Mouse (Mus musculus) testis, postnatal 14 days (tissue): ENCODE results near the gene Gm3373.
"Not testable (repeated sequence)": the region's sequence is repeated elsewhere in the genome, so short reads cannot be mapped to it uniquely, and the experiment has no call there.

Source experiments
- DNase-seq: peaks from one replicate; pipeline ENCODE4 v3.0.0; 2021; ENCODE audit warnings: low spot score

Gene Gm3373

DNA sequence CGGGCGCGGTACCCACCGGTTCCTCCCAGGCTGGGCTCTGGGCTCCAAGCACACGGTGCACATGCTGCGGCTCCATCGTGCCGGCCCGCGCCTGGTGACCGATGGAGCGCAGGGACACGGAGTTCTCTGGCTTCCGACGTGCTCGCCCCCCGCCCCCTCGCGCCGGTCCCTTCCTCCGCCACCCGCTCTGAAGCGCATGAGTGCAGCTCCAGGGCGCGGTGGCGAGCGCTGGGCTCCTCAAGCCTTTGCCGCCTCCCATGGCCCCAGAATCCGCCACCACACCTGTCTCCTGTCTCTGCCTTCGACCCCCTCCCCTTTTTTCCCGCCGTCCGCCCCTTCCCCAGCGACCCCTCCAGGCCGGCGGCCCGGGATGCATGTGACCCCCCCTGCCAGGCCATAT, at the start of gene Gm3373:
Gene Gm3373, minus strand, starts transcription at position 101 of the 400 bp plus-strand sequence.
- not testable (repeated sequence) for DNase-seq

DNA sequence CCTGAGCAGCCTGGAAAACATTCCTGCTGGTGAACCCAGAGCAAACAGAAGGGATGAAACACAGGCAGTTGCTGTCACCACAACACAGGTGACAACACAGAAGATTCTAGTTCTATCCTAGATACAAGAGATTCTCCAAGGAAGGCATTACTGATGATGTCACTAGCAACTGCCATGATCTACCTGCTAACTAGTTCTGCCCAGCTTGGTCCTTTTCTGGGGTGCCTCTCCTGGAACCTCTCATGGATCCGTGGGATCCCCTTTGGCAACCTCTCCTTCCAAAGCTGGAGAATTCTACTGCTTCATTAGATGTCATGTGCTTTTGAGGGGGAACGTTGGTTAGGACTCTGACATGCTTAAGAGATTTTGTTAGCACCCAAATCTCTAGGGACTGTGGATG, 54.0 kb downstream of the Gm3373 start, which contains the start of gene Gm9603:
Gene Gm9603, minus strand, starts transcription at position 101 of the 400 bp plus-strand sequence.
- DNase-seq = not testable (repeated sequence)
